Comparison of ENCODE assay signal across 8 mouse cellular contexts in the genomic region with DNA sequence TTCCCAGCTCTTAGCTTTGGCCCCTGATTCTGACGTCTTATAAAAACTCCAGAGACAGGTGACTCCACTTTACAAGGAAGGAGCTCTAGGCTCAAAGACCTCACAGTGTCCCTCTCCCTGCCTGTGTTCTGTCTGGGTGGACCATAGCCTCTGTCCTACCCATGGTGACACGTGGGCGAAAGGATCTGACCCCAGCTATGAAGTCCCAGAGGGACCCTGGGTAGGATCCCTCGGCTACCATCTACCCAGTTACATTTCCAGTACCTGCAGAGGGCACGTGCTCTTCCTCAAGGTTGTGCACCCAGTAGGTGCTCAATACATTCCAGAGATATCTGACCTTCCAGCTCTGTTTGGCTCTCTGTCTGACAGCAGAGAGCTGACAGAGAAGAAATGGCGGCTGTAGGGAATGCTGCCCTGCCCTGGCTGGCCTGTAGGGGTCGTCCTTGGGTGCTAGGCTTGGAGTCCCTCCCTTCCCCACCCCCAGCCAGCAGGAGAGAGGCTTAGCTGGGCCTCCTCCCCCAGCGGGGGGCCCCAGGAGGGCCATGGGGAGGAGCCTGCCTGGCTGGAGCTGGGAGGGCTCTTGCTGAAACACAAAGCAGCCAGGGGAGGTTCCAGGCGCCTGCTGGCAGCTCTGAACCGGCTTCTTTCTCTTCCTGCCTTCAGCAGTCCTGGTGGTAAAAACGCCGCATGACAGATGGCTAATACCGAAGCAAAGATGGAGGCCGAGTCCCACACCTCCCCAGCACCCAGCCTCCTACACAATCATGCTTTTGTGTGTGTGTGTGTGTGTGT. TPM values are rescaled to one million over a fixed set of nuclear protein-coding genes. Genes with fewer than 3 reads are reported as not detected.
DNase-seq lines count a peak whose midpoint lies in the region; ATAC-seq and TF ChIP-seq lines count a peak whose summit lies in the region.

No protein-coding gene starts in this region.

- H3K36me3 ChIP-seq in hindbrain, postnatal 0 days (ENCODE audit: insufficient read depth, low read length) = no peaks in the 10 kb centered on the region
- H3K36me3 ChIP-seq in megakaryocyte, embryonic 14.5 days (replicated peaks; ENCODE audit: low read length) = no peaks in the 10 kb centered on the region

- no peaks in the 10 kb centered on the region for H3K9me3 ChIP-seq in hindbrain, postnatal 0 days (ENCODE audit: low read length)
- no peaks in the 10 kb centered on the region for H3K9me3 ChIP-seq in megakaryocyte, embryonic 14.5 days

- 0 out of 2 replicates have a peak overlapping the region, but pooled peaks have one; percentile 18 for H3K4me2 ChIP-seq in hindbrain, postnatal 0 days (ENCODE audit: low read depth, low read length)

- intact Hi-C loops in gastrocnemius, adult 2 months (cut with DNase I) = no loop called here
- intact Hi-C loops in left cerebral cortex, adult 2 months (cut with DNase I) = no loop called here

- 25% methylated on average over 14 of the region's 14 CpGs for WGBS in hindbrain, postnatal 0 days

- DNase-seq in T-cell, adult 2 months (ENCODE audit: low spot score) = peak; percentile 91
- peak; percentile 72 for DNase-seq in gastrocnemius, adult 2 months
- DNase-seq in hindbrain, postnatal 0 days (ENCODE audit: low spot score) = peak; percentile 89
- peak; percentile 31 to 52 for DNase-seq in left cerebral cortex, adult 2 months (ENCODE audit: extremely low spot score in 1 of 2, low spot score in 2 of 2)
- DNase-seq in right cerebral cortex, adult 2 months (ENCODE audit: low spot score in 2 of 2) = peak; percentile 29 to 37
- peak; percentile 88 for DNase-seq in urinary bladder, postnatal 14 days (ENCODE audit: low spot score)

- H3K27me3 ChIP-seq in hindbrain, postnatal 0 days (ENCODE audit: insufficient read depth, low read length) = no peaks in the 10 kb centered on the region
- peaks cover 37% of the 10 kb centered on the region for H3K27me3 ChIP-seq in megakaryocyte, embryonic 14.5 days (replicated peaks)

- peak overlapping the region; percentile 21; the same call in 1 of the 2 replicates for H3K4me3 ChIP-seq in gastrocnemius, adult 2 months
- no peak overlapping the region for H3K4me3 ChIP-seq in hindbrain, postnatal 0 days (ENCODE audit: low read length)
- no peak overlapping the region for H3K4me3 ChIP-seq in left cerebral cortex, adult 2 months
- H3K4me3 ChIP-seq in megakaryocyte, embryonic 14.5 days (replicated peaks) = peak overlapping the region; percentile 90

- 0 out of 2 replicates have a peak, but pooled peaks cover 4% of the 10 kb centered on the region for H3K4me1 ChIP-seq in hindbrain, postnatal 0 days (ENCODE audit: insufficient read depth, low read length)
- peaks cover 49% of the 10 kb centered on the region for H3K4me1 ChIP-seq in megakaryocyte, embryonic 14.5 days

- H3K27ac ChIP-seq in gastrocnemius, adult 2 months = no peak overlapping the region
- H3K27ac ChIP-seq in hindbrain, postnatal 0 days = peak overlapping the region; percentile 32; the same call in 1 of the 2 replicates
- H3K27ac ChIP-seq in left cerebral cortex, adult 2 months = no peak overlapping the region

- ATAC-seq in common myeloid progenitor, adult 5-6 weeks (replicated peaks; ENCODE audit: low read depth, poor library complexity, severe bottlenecking) = peak; percentile 96
- ATAC-seq in hindbrain, postnatal 0 days = peak; percentile 85

- no peak overlapping the region for H3K9ac ChIP-seq in hindbrain, postnatal 0 days (replicated peaks; ENCODE audit: low read length)

- TF ChIP-seq CTCF in gastrocnemius, adult 2 months (IDR thresholded peaks at IDR 0.05) = peak; percentile 52
- TF ChIP-seq CTCF in hindbrain, postnatal 0 days (IDR thresholded peaks at IDR 0.05; ENCODE audit: low read depth) = peak; percentile 70
- TF ChIP-seq CTCF in left cerebral cortex, adult 2 months (IDR thresholded peaks at IDR 0.05) = peak; percentile 54

RNA-seq across cellular contexts. Expression of gene Adnp, which starts 52.6 kb away (rescaled TPM):
- total RNA-seq in common myeloid progenitor, adult 5-6 weeks (2017) = 0.53 and 15.9 TPM in 2 replicates
- 10 to 100 TPM; 14.6 to 16.2 TPM for total RNA-seq in gastrocnemius, adult 2 months (2021)
- 37.5 and 47.1 TPM in 2 replicates for total RNA-seq in hindbrain, postnatal 0 days (2014; rRNA removed)
- 11.1 and 14.1 TPM in 2 replicates for polyA plus RNA-seq in hindbrain, postnatal 0 days (2015; fragmentation: Nextera tagmentation; extraction: Ambion mirVana)
- total RNA-seq in left cerebral cortex, adult 2 months (2021) = 10 to 100 TPM; 84.0 to 91.6 TPM
- 9.5 and 14.3 TPM in 2 replicates for polyA plus RNA-seq in megakaryocyte, embryonic 14.5 days (2012; ENCODE audit: insufficient read depth, low replicate concordance)

Comparison
In these comparisons a context has a peak if more than half of its experiments do, and no peak if none do; other contexts are left out.
1. DNase-seq: peak in every context shown above with its lines; median percentile 91 in T-cell, adult 2 months; 89 in hindbrain, postnatal 0 days; 88 in urinary bladder, postnatal 14 days; 72 in gastrocnemius, adult 2 months; 42 in left cerebral cortex, adult 2 months; 33 in right cerebral cortex, adult 2 months.
2. H3K4me3 ChIP-seq: peak in gastrocnemius, adult 2 months (single experiment) and megakaryocyte, embryonic 14.5 days (single experiment); none in hindbrain, postnatal 0 days (single experiment) and left cerebral cortex, adult 2 months (single experiment).
3. Peak in every context shown above with its lines, with median percentiles within 50 percentile points of each other: CTCF ChIP-seq.